Mouse (Mus musculus) cerebellum, adult 11 months (tissue): ENCODE measurements around the gene Lrp6.
A peak's percentile ranks its signal among the peaks of the same experiment; 100 is the strongest.

ENCODE experiments used
- DNase-seq: peaks from one replicate; pipeline ENCODE4 v3.0.0; 2022

The Lrp6 gene

DNA sequence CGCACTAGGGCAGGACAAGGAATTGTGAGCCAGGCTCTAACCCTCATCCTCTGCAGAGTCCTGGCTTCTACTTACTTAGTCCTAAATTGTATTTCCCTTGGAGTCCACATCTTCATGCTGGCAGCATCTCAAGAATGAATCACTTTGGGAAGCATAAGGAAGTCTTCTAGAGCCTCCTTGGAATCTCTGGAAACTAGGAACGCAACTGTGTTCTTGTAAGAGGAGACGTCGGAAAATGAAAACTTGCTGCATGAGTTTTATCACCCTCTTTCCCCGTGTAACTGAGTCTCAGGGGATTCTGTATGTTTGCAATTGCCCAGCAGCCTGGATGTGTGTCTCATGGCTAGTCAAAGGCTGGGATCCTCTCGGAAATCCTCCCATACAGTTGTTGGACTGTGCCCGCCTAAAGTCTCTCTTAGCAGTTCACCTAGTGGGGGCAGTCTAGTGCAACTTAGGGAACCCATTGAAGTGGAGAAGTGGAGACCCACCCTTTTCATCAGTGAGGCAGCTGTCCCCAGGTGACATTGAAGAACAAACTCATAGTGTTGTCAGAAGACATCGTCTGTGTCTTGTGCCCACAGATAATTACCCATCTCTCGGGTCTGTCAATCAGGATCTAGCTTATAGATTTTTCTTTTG is 136.5 kb downstream of the Lrp6 start:
- DNase-seq = no peak

DNA sequence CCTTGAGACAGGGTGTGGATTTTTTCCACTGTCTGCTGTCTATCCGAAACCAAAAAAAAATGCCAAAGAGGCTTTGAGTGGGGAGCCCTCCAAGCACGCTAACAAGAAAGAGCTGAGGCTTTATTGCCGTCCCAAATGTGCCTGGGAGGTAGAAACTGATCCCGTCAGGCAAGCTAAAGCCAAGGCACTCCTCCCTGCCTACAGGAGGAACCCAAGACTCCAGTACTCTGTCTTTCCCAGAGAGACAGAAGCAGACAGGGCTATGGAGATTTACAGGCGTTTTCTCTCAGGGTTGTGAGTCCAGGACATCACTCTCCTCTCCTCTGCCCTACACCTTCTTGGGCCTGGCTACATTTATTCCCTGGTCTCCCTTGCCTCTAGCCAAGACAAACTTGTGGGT is 138.3 kb downstream of the Lrp6 start:
- no peak for DNase-seq

DNA sequence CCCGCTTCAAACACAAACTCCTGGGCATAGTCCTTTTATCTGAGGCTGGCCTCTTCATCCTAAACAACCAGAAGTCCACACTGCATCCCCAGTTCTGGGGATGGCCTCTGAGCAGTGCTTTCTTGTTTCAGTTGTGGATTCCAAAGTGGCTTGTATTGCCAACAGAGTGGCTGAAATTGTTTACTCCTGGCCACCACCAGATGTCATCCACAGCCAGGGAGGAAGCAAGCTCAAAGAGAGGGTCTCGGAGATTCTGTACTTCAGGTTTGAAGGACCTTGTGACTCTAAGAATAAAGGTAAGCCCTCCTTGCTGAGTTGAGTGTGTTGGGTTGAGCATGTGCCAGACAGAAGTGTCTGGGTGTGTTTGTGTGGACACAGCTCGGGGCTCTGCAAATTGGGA is 139.6 kb downstream of the Lrp6 start:
- DNase-seq = no peak

DNA sequence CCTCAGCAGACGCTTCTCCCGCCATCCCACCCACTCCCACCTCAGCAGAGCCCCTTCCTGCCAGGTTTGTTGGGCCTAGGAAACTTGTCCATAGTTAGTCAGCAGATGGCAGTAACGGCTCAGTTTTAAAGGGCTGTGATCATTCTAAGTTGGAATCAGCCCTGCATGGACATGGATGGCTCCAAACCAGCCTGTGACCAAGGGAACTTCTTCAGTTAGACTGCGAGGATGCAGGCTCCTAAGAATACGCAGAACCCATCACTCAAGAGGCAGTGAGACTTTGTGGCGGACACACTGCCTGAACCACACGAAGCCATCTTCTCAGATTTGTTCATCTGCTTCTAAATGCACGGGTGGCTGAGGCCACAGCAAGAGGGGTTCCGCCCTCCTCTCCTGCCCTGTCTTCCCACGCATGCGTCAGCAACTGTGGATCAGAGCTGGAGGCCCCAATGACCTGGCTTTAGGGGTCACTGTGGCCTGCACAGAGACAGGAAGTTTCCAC is 141.5 kb downstream of the Lrp6 start:
- DNase-seq = peak; percentile 51

DNA sequence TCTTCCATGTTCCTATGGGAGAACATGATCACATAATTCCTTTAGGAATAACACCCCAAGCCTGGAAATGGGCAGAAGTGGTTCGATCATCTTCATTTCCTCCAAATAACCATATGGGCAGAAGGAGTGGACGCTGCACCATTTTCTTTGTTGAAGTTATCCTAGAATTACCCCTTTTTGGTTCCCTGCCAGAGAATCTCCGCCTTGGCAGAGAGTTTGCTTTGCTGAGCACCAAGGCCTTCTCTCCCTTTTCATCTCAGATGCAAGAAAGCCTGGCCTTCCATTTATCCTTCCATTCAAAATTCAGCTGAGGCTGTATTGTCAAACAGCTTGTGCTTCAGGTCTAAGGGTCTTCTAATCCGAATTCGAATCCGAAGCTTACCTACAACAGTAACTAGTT is 144.8 kb downstream of the Lrp6 start:
- DNase-seq = no peak

DNA sequence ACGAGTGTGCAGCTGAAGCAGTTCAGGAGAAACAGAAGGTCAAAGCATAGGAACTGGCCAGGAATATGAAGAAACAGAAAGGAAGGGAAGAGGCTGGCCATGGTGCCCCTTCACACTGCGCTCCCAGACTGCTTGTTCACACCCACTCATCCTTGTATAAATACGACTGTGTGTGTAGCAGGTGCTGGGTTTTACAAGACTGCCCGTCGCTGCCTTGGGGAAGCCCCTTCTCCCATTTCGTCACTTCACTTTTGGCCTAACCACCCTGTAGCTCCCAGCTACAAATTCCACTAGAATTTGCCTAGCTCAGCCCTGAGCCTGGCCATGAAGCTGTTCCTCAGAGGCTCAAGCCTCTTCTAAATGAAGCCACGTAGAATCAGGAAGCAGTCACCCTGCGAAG is 146.4 kb downstream of the Lrp6 start:
- DNase-seq = no peak

DNA sequence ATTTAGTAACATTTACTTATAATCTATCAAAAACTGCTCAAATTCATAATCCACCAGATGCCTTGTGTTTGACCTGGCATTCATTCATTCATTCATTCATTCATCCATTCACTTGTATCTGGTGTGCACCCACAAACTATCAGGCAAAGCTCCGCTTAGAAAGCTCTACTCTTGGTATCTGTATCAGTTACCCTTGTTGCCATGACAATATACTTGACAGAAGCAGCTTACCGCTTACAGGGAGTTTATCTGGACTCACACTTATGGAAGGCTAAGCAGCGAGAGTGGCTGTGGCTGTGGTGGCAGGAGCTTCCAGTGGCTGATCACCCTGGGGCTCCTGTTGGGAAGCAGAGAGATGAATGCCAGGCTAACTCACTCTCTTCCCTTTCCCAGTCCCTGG is 148.9 kb downstream of the Lrp6 start:
- DNase-seq = no peak

DNA sequence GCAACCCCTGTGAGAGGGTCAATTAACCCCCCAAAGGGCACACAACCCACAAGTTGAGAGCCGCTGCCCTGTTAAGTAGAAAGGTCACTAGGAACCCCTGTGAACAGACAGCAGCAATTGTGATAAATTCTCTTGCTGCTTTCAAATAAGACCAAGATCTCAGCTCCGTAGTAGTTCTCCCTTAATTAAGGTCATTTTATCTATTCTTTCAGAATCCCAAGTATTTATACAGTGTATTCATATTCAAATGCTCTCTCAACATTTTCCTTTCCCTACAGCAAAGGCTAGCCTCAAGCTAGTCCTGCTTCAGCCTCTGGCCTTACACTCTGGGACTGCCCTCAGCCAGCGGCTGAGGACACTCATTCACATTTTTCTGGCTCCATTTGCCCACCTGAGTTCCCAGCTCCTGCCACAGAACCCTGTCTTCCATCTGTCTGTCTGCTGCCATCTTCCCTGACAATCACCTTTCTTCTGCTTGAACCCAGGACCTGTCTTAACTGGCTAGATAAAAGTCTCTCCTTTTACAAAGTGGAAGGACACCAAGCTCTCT is 150.1 kb downstream of the Lrp6 start:
- no peak for DNase-seq

DNA sequence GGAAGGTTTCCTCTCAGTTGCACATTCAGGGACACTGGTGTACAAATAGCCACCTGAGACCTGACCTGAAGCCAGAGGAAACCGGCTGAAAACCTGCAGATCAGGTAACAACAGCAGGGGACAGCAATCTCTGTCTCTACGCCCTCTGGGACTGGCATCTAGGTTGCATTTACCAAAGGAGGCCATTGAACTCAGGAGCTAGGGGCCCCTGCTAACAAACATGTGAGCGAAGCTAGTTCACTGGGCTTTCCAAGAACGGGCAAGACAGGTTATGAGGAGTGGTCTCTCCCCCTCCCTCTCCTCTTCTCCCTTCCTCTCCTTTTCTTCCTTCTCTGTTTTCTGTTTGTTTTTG is 152.3 kb downstream of the Lrp6 start:
- DNase-seq = no peak

DNA sequence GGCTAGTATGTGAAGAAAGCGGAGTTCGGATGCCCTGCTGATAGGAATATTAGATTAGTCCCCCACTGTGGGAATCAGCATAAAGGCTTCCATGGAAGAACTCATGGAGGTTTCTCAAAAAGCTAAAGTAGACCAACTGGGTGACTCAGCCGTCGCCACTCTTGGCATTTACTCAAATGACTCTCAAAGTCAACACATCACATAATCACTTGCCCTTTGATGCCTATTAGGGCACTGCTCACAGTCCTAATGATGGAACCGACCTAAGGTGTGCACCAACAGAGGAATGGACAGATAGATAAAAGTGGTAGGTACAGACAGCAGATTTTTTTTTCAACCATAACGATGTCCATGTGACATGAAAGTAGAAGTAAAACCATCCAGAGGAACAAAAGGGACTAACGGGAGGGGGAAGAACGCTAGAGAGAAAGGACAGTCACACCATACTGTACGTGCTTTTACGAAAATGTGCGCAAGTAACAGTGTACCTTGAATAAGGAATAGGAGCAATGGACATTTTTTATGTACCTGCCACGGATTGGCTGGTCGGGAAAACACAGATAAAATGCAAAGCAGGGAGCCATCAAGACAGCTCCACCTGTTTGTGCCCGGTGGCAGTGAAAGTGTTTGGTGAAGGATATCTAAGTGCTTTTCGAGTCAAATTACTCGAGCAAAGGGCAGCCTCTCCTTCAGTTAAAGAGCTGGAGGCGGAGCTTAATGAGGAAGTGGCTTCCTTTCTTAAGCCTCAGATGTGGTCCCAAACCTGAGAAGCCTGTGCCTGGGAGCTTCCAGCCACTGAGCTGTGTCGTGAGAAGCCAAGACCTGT is 152.8 kb downstream of the Lrp6 start:
- no peak for DNase-seq

DNA sequence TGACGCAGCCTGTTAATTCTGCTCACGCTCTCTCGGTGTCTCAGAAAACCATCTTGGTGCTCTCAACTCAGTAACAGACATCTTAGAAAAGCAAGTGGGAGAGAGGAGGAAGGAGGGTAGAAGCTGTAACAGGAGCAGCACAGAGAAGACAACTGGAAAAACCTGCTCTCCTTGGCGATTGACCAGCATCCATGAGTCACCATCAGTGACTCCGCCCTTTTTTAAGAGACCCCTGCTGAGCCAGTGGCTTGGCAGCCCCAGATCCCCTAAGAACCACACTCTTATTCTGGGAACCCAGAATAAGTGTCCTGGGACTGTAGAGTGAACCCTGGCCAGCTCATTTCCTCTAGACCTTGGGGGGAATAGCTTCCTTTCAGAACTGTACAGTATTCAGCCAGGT is 159.5 kb downstream of the Lrp6 start:
- DNase-seq = no peak

DNA sequence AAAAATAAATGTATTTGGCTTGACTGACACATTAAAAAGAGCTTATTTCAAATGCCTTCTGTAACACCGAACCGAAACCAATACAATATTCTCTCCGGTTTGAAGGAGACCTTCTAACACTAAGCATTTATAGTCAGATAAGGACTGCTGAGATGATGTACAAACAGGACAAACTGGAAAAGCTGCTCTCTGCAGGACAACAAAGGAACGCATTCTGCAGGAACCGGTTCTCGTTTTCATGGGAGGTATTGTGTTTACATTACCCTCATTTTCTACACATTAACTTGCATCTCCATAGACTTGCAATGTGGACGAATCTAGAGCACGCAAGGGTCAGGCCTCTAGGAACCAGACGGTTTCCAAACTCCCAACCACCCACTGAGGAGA is 163.1 kb downstream of the Lrp6 start:
- no peak for DNase-seq

DNA sequence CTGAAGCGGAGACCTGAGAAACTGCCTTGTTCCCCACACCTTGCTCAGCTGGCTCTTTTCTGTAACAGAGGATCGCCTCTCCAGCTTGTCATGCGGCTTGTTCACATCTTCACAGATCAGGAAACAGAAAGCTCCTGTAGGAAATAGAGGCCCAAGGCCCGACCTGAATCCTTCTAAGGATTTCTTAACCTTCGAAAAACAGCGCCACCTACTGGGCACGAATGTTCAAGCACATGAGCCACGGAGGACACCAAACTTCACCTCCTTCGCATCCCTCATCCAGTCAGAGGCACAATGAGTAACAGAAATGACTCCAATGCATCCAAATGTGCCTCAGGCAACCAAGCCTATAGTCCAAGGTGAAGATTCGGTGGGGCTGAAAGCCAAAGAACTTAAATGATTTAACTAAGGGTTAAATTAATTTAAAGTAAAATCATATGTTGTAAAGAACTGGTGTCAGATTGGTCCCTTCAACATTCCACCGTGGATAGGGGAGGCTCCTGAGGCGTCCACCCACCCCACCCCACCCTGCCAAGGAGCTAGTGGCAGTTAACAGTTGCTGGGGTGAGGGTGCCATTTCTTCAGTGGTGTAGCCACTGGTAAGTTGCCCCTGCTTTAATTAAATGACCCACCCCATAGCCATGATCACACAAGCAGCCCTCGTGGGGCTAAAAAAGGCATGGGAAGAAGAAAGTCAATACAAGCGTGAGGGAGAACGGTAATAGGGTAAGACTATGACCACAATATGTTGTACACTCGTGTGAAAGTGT is 163.7 kb downstream of the Lrp6 start:
- no peak for DNase-seq
